Mouse (Mus musculus): ENCODE measurements around the gene Wdfy3. TPM values are rescaled to one million over a fixed set of nuclear protein-coding genes. Genes with fewer than 3 reads are reported as not detected.

Gene Wdfy3
- total RNA-seq, 4 experiments from 2014 or later, result 117 to 149 (median 125) TPM

DNA sequence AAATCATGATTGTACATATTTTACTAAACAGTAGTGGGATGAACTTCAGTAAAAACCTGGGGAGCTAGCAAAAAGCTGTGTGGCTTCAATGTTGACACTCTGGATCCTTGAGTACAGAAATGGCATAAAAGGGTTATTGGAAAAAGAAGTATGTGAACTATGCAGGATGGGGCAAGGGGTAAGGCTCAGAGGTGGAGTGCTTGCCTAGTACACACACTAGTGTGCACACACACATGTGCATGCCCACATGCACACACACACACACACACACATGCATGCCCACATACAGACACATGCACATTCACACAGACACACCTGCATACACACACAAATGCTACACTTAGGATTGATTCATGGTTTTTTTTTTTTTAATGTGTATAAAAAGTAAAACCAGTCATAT lies 280.0 kb downstream of the Wdfy3 start:
- no peak for DNase-seq (ENCODE audit: low spot score in 2 of 2)

DNA sequence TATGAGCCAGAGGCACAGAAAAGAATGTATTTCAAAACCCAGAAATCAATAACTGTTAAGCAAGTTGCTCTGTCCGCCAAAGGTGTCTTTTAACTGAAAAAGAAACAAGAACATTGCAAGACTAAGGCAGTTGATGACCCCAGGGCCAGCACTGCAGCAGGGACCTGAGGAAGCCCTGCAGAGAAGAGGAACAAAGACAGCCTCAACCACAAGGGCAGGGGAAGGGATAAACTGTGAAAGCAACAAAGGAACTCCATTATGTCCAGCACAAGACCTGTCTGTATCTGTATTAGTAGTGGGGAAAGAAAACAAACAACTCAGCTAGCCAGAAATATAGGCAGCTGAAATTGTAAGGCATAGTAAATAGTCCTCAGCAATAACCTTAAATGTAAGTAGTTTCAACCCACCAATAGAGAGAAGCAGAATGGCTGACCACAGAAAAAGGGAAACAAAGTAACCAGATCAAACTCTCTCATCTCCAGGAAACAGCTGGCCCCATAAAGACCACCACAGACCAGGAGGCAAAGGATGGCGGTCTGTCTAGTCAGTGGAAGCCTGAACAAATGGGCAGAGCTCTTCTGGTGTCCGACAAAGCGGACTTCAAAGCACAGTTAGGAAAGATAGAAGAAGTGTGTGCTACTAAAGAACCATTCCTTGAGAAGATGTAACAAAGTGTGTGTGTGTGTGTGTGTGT lies 283.7 kb downstream of the Wdfy3 start:
- DNase-seq (ENCODE audit: low spot score in 2 of 2), result no peak

GRCm38 (mm10) chr5:101784787-101785186 lies 284.9 kb downstream of the Wdfy3 start:
- DNase-seq (ENCODE audit: low spot score in 2 of 2), result no peak

DNA sequence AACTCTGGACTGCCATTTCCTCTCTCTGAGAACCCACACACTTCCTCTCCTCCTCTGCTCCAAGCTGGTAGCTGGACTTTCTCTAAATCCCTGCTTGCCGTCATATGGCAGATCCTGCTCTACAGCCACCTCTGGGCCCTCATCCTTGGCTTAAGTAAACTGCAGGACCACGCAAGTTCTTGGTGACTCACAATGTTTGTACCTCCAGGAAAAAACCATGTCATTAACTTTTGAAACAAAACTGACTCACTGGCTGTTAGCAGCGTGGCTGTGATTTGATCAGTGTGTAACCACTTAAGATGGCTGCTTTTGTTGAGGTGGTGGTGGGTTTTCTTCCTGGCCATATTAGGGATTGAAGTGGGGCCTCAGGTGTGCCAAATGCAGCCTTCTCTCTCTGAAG lies 285.4 kb downstream of the Wdfy3 start:
- DNase-seq (ENCODE audit: low spot score in 2 of 2), result no peak
